Mouse (Mus musculus): Measurements from ENCODE around the gene Capn1. TPM values are rescaled to one million over a fixed set of nuclear protein-coding genes. Genes with fewer than 3 reads are reported as not detected.
A peak's percentile ranks its signal among the peaks of the same experiment; 100 is the strongest.

Gene Capn1
- polyA plus RNA-seq, 1 experiment: 102 TPM

DNA sequence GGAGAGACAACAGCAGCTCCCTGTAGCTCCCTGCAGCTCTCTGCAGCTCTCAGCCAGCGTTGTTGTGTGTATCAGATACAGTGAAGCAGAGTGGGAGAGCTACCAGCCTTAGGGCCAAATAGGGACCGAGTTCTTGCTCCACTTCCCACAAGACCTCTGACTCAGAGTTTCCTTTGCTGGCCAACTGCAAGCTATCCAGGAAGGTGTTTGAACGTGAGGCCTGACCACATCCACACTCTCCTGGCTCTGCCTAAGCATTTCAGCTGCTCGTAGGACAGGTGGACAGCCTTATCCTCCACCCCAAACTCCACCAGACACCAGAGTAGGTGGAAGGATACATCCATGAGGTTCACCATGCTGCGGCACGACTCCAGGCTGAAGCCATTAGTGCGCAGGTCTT lies 23.7 kb downstream of the Capn1 start:
- 80% methylated on average over 7 of the region's 7 CpGs for WGBS
- DNase-seq (ENCODE audit: low read depth, low spot score): no peak

DNA sequence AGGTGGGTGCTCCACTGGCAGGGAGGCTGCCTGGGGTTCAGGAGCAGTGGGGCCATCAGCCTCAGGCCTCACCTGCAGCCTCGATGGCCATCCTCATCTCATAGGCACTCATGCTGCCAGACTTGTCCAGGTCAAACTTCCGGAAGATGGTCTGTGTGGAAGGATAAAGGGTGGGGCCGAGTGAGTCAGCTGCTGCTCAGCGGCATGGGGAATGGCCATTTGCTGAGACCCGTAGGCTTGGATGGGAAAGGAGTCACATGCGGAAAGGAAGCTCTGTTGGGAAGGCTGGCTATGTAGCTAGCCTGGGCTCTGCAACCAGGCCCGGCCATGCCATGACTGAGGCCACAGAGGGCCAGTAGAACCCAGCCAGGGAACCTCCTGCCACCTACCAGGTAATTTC lies 24.2 kb downstream of the Capn1 start:
- WGBS: 46% methylated on average over 7 of the region's 7 CpGs

DNA sequence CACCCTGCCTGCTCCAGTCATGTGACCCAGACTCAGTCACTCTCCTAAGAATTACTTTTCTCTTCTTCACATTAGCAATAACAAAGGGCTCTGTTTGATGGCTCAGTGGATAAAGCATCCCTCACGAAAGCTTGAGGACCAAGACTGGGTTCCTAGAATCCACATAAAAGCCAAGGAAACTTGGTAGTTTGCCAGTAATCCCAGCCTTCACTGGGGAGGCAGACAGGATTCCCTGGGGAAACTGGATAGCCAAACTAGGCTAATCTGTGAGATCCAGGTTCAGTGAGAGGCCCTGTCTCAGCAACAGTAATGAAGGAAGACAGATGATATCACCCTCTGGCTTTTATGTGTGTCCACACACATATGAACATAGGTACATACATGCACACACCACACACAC lies 24.8 kb downstream of the Capn1 start:
- 50% methylated on average over 1 of the region's 1 CpGs for WGBS
- DNase-seq (ENCODE audit: low read depth, low spot score): no peak

More for the DNA sequence above, 24.2 kb downstream of the Capn1 start:
- no peak for DNase-seq (ENCODE audit: low read depth, low spot score)

DNA sequence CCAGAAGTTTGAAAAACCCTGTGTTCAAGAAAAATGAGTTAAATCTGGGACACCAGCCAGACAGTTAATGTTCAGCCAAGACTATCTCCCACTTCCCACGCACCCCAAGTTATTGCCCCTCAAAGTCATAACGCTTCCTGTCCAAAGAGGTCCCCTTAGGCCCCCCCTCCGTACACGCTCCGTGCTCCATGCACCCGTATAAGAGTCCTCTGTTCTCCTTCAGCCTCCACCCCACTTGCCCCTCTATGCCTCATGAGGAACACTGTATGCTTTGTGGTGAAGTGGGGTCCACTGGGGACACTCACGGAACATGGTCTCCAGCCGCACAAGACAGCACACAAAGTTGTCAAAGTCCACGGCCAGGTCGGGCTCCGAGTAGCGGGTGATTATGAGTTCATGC lies 25.7 kb downstream of the Capn1 start:
- DNase-seq (ENCODE audit: low read depth, low spot score): no peak

DNA sequence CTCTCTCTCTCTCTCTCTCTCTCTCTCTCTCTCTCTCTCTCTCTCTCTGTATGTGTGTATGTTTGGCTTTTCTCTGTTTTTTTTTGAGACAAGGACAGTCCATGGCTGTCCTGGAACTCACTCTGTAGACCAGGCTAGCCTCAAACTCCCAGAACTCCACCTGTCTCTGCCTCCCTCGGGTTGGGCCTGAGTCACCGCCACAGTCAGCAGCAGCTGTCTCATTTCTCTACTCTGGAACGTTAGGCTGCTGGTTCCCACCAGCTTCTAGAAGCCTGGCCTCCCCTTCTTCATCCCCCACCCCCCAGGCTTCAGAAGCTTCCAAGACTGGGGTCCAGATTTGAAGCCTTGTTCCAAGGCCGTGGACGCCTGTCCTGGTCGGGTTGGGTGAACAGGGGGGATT lies 26.1 kb downstream of the Capn1 start:
- DNase-seq (ENCODE audit: low read depth, low spot score): no peak
- WGBS: 34% methylated on average over 6 of the region's 6 CpGs

More for the DNA sequence above, 25.7 kb downstream of the Capn1 start:
- WGBS: 35% methylated on average over 12 of the region's 12 CpGs

DNA sequence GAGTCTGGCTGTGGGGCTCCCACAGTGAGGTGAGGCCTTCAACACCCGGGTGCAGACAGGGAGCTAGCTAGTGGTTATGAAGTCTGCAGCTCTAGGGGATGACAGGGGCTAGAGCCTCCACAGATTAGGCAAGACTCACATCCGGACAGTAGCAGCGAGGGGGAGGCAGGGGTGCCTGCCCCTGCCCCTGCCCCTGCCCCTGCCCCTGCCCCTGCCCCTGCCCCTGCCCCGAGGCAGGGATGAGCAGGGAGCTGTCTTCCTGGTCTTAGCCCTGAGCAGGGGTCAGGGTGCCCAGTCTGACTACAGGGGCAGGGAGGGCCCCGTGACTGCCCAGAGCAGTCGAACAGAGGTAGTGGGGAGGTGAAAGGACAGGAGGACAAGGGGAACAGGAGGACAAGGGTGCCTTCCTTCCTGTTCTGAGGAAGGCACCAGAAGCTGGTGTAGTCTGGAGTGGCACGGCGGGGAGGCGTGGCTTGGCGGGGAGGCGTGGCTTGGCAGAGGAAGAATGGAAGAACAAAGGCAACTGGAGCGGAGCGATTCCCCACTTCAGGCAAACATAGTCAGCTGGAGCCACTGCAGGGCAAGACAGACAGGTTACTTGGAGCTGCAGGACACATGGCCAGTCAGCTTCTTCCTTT lies 26.8 kb downstream of the Capn1 start:
- WGBS: 14% methylated on average over 13 of the region's 13 CpGs
- DNase-seq (ENCODE audit: low read depth, low spot score): no peak

DNA sequence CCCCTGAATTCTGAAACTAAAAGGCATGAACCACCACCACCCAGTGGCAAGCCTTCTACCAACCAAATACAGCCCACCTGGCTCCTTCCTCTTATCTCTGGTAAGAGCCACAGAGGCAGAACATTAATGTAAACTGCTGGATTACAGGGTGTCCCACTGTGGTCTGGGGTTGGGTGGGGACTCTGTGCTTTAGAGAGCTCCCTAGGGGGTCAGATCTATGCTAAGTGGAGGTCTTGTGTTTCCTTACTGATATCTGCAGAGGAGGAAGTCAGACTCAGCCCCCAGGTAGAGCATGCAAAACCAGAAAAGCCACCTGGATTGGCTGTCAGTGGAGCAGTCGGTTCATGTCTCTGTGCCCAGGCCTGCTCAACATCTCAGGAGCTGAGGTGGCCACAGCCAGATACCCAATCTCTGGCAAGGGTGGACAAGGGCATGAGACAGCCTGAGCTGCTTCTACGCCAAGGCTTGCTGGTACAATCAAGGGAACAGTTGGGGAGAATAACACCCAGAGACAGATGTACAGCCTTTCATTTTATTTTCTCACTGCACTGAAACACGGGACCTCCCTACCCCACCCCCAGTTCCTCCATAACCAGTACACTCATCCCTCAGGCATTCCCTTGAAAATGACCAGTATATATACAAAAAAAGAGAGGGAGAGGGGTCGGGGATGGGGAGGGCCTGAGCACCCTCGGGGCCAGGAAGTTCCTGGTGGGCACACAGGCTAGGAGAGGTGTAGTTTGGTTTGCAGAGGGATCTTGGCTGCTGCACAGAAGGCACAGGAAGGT lies 27.5 kb downstream of the Capn1 start:
- WGBS: 65% methylated on average over 5 of the region's 5 CpGs

DNA sequence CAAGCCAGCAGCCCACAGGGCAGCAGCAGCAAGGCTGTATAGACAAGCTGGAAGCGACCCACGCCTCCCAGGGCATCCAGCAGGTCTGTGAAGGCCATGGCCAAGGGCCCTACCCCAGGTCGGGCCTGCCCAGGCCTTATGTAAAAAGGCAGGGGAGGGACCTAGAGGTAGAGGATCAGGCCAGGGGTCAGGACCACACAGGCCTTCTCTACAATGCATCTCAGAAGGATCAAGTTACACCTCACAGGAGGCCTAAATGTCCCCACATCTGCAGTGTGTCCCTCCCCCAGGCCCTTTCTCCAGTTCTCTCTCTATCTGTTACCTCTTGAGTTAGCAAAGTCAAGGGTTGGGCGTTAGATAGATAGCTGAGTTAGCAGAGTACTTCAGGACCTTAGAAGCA lies 29.7 kb downstream of the Capn1 start, which contains the start of gene Slc22a20:
Slc22a20 (minus strand) TSS at position 101 of the 400 bp plus-strand sequence.
- WGBS: 80% methylated on average over 4 of the region's 4 CpGs
- DNase-seq (ENCODE audit: low read depth, low spot score): no peak

More for the DNA sequence above, 27.5 kb downstream of the Capn1 start:
- DNase-seq (ENCODE audit: low read depth, low spot score): no peak

DNA sequence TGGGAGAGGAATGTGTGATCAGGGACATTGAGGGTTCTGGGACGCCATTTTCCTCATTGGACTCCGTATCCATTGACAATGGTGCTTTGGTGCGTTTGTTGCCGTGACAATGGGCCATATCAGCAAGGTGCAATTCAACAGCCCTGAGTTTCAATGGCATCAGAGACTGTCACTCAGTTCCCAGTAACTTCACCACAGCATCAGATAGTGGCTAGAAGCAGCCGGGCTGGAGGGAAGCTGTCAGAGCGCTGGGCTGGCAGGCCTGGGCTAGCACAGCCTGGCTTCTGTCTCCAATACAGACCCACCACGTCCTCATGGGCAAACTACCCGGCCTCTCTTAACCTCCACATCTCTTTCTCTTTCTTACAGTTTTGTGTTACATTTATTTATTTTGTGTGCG lies 35.2 kb downstream of the Capn1 start:
- 90% methylated on average over 9 of the region's 9 CpGs for WGBS
- DNase-seq (ENCODE audit: low read depth, low spot score): no peak

DNA sequence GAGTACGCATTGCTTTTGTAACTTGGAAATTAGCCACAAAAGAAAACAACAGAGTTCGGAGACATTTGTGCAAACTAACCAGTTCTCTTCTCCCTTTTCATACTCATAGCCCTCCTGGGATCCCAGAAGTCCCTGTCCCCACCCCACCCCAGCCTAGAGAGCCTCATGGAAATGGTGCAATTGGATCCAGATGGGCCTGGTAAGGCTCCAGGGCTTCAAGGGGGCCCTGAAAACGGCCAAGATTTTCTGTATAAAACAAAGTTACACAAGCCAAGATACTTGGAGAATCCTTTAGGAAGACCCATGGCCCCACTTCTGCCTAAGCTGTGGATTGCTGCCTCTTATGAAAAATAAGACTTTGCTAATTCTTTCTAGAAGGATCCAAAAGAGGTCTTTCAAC lies 38.0 kb downstream of the Capn1 start:
- no peak for DNase-seq (ENCODE audit: low read depth, low spot score)
- 76% methylated on average over 3 of the region's 3 CpGs for WGBS

DNA sequence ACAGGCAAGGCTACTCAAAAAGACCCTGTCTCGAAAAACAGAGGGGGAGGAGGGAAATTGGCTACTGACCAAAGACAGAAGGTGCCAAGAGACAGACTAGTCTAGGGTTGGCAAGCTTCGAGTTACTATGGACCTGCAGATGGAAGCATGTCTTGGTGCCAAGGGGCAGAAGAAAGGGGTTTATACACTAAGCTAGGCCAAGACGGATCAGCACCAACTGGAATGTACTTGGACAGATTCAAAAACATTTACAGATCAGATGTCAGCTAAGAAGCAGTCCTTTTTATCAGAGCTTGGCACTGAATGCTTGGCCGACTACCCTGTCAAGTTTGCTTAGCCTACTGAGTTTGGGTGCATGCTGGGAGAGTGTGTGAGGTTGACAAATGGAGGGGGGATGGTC lies 40.0 kb downstream of the Capn1 start:
- DNase-seq (ENCODE audit: low read depth, low spot score): no peak
- WGBS: 70% methylated on average over 4 of the region's 4 CpGs

DNA sequence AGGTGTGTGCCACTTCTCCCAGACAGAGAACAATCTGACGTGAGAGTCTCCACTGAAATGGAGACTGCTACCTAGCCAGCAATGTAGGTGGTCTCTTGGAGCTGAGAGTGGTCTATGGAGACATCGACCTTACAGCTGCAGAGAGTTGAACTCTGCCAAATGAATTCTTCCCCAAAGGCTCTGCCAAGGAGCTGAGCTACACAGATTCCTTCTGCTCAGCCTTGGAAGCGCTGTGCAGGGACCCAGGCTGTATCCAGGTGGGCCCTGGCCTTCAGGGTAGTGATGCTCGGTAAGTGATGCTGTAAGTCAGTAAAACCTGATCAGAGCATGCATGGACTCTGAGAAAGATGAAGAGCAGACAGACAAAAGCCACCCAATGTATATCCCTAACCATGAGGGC lies 40.6 kb downstream of the Capn1 start:
- DNase-seq (ENCODE audit: low read depth, low spot score): no peak
- 69% methylated on average over 4 of the region's 4 CpGs for WGBS

DNA sequence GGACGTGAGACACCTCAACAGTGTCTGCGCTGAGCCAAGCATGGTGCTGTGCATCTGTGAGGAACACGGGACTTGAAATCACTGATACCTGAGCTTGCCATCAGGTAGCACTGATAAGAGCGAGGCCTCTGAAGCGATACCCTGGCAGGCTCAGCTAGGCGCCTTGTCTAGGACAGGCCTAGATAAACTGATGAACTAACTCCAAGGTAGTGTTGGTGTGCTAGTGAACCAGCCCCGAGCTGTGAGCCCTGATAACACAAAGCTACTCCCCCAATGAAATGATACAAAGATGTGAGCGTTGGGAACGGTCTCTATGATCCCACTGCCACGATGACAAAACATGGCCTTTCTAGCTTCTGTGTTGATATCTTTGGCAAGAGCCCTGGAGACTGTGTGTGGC lies 48.0 kb downstream of the Capn1 start:
- 93% methylated on average over 10 of the region's 10 CpGs for WGBS
- DNase-seq (ENCODE audit: low read depth, low spot score): no peak

DNA sequence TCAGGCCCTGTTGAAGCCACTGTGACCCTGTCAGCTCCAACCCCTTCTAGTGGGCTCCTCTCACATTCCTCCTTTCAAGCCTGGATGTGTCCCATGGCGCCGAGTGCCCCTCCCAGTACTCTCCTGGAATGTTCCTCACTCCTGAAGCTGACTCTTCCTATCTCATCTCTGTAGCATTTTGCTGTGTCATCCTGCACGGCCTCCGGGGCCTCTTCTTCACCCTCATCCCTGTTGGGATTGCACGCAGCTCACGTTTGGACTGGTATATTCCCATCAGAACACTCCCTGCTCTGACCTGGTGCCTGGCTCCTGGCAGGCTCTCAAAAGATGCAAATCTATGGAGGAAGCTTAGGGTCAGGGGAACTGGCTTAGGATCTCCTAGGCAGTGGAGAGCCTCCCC lies 48.9 kb downstream of the Capn1 start:
- DNase-seq (ENCODE audit: low read depth, low spot score): no peak
- whole genome bisulfite sequencing: 76% methylated on average over 6 of the region's 6 CpGs

DNA sequence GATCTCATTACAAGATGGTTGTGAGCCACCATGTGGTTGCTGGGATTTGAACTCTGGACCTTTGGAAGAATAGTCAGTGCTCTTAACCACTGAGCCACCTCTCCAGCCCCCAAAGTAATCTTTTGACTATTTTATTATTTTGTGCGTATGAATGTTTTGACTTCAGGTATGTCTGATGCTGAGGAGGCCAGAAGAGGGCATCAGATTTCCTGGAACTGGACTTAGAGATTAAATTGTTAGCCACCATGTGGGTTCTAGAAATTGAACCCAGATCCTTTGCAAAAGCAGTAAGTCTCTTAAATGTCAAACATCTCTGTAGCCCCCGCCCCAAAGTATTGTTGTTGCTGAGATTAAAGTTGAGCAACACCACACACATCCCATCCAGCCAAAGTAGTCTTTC lies 49.8 kb downstream of the Capn1 start:
- whole genome bisulfite sequencing: 88% methylated on average over 2 of the region's 2 CpGs
- no peak for DNase-seq (ENCODE audit: low read depth, low spot score)

DNA sequence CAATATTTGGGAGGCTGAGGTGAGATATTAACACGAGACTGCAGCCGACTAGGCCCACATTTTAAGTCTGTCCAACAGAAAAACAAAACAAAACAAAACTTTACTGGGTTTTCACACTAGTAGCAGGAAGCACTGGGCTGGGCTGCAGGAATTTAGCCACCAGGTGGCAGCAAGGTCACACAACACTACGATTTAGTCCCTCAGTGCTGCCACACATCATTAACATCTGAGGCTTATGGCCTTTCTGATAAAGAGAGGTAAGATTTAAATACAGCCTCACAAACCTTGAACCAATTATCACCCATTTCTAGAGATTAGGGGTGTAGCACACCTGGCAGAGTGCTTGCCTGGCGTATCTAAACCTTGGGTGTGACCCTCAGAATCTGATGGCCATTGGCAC lies 50.4 kb downstream of the Capn1 start:
- WGBS: 11% methylated on average over 4 of the region's 4 CpGs
- DNase-seq (ENCODE audit: low read depth, low spot score): no peak

DNA sequence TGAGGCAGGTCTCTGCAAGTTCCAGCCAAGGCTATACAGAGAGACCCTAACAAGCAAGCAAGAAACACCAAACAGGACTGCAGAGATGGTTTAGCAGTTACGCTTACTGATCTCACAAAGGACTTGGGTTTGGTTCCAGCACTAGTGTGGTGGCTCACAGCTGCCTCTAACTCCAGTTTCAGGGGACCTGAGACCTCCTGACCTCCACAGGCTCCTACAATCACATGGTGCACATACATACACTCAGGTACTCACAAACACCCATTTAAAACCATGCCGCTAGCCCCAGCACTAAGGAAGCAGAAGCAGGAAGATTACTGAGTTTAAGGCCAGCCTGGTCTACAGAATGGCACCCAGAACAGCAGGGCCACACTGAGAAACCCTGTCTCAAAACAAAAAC lies 50.9 kb downstream of the Capn1 start:
- DNase-seq (ENCODE audit: low read depth, low spot score): no peak
- WGBS: 94% methylated on average over 2 of the region's 2 CpGs

DNA sequence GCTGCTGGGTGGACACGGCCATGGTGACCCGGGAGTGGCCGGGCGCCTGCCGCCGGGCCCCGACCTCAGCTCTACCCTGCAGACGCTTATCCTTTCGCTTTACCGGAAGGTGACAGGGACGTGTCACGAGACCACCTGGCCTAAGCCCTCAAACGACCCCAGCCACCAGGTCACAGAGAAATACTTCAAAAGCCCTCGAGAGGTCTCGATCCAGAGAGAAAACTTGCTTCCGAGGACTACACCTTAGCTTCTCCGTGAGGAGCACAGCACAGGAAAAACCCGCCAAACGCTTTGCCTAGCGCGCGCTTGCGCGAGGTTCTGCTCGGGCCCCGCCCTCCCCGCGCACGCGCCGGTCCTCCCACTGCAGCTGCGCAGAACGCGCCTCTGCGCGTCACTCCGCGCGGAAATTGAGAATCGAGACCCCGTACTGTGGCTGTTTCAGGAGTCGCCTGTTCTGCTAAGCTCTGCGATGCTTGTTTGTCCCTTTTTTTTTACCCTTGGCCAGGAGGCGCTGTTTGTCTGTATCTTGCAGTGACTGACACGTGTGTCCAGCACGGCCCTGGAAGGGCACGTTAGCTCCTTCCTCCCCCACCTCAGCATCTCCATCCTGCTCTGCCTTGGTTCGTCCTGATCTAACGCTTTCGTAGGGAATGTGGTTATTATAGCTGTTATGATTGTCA lies 51.7 kb downstream of the Capn1 start, which contains the start of gene Pola2:
Pola2 (minus strand) TSS at position 320 of the 680 bp plus-strand sequence.
- no peak for DNase-seq (ENCODE audit: low read depth, low spot score)
- WGBS: under 1% methylated on average over 50 of the region's 50 CpGs

DNA sequence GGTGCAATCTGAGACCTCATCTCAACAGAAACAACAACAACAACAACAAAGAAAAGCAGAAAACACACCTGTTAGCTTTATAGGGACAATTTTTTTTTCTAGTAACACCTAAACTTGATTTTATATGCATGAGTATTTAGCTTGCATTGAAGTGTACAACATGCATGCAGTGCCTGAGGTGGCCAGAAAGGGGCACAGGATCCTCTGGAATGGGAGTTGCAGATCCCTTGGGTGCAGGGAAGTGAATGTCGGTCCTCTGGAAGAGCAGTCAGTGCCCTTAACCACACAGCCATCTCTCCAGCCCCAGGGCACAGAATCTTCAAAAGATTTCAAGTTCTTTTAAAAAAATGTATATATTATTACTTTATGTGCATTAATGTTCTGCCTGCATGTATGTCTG lies 53.0 kb downstream of the Capn1 start:
- 15% methylated on average over 1 of the region's 1 CpGs for WGBS
- DNase-seq (ENCODE audit: low read depth, low spot score): no peak

DNA sequence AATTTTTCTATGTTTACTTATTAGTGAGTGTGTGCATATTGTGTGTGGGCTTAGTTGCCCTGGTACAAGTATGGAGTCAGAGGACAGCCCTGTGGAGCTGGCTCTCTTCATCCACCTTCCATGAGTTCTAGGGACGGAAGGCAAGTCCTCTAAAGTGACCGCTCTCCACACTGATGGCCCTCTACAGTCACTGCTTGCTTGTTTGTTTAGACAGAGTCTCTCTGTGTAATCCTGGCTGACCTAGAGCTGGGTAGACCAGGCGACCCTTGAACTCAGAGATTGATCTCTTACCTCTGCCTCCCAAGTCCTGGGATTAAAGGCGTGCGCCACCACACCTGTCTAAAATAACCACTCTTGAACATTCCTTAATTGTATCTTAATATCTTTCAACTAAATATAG lies 58.3 kb downstream of the Capn1 start:
- 84% methylated on average over 5 of the region's 5 CpGs for WGBS
- no peak for DNase-seq (ENCODE audit: low read depth, low spot score)

DNA sequence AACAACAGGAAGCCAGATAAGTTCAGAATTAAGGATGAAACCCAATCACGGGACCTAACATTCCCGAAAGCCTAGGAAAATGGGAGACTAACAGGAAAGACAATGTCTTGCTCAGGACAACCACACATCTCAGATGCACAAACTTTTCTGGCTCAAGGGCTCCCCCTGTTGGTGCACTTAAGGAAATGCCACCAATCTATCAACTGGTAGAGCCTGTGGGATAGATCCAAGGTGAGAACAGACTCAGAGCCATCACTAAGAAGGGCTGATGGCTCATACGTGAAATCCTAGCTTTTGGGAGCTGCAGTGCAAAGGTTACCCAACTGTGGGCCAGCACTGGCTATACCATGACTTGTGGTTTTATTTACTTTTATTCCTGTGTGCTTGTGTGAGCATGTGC lies 59.0 kb downstream of the Capn1 start:
- 0% methylated on average over 3 of the region's 3 CpGs for WGBS
- DNase-seq (ENCODE audit: low read depth, low spot score): peak; percentile 86
